Mouse (Mus musculus): ENCODE measurements around the gene Baiap3. TPM values are rescaled to one million over a fixed set of nuclear protein-coding genes. Genes with fewer than 3 reads are reported as not detected.

Gene Baiap3
- total and polyA plus RNA-seq, 2 experiments from 2014 or later: 48.4 to 94.2 TPM

GRCm38 (mm10) chr17:25285033-25285432 lies 28.9 kb upstream of the Baiap3 start:
- no peak overlapping the region for H3K4me2 ChIP-seq (ENCODE audit: low read depth, low read length, poor library complexity, severe bottlenecking)
- no peak overlapping the region for H3K9ac ChIP-seq (replicated peaks; ENCODE audit: low read length, poor library complexity, severe bottlenecking)
- H3K27me3 ChIP-seq (ENCODE audit: insufficient read depth, low read length): no peaks in the 10 kb centered on the region
- peak; percentile 76 for DNase-seq (ENCODE audit: low spot score)
- H3K4me1 ChIP-seq (ENCODE audit: insufficient read depth, low read length): no peaks in the 10 kb centered on the region
- 22% methylated on average over 3 of the region's 3 CpGs for WGBS
- no peak for ATAC-seq (ENCODE audit: low FRiP score)
- no peaks in the 10 kb centered on the region for H3K9me3 ChIP-seq (ENCODE audit: low read length)
- H3K36me3 ChIP-seq (ENCODE audit: insufficient read depth, low read length): no peaks in the 10 kb centered on the region
- peak; percentile 84 for TF ChIP-seq CTCF (IDR thresholded peaks at IDR 0.05)
- H3K4me3 ChIP-seq (ENCODE audit: low read depth, low read length): no peak overlapping the region
- H3K27ac ChIP-seq (ENCODE audit: low read depth, low read length): no peak overlapping the region

- Histone ChIP-seq H3K4me2 (ENCODE audit: low read depth, low read length, poor library complexity, severe bottlenecking) (no peak overlapping the region), H3K9me3 (ENCODE audit: low read length) (no peaks in the 10 kb centered on the region), H3K4me3 (ENCODE audit: low read depth, low read length) (no peak overlapping the region), H3K27ac (ENCODE audit: low read depth, low read length) (no peak overlapping the region), H3K27me3 (ENCODE audit: insufficient read depth, low read length) (no peaks in the 10 kb centered on the region), H3K36me3 (ENCODE audit: insufficient read depth, low read length) (no peaks in the 10 kb centered on the region), H3K4me1 (ENCODE audit: insufficient read depth, low read length) (no peaks in the 10 kb centered on the region), H3K9ac (replicated peaks; ENCODE audit: low read length, poor library complexity, severe bottlenecking) (no peak overlapping the region)
- ATAC-seq (ENCODE audit: low FRiP score) (no peak), DNase-seq (ENCODE audit: low spot score) (no peak)
- no peak for TF ChIP-seq CTCF (IDR thresholded peaks at IDR 0.05)
- 44% methylated on average over 11 of the region's 11 CpGs for WGBS
These were observed 26.0 kb upstream of the Baiap3 start for GRCm38 (mm10) chr17:25282133-25282532.

GRCm38 (mm10) chr17:25275833-25276232 lies 19.7 kb upstream of the Baiap3 start:
- TF ChIP-seq CTCF (IDR thresholded peaks at IDR 0.05): no peak
- WGBS: 98% methylated on average over 3 of the region's 3 CpGs
- Histone ChIP-seq H3K4me1 (ENCODE audit: insufficient read depth, low read length) (peaks cover 12% of the 10 kb centered on the region), H3K36me3 (ENCODE audit: insufficient read depth, low read length) (no peaks in the 10 kb centered on the region), H3K9me3 (ENCODE audit: low read length) (no peaks in the 10 kb centered on the region), H3K4me3 (ENCODE audit: low read depth, low read length) (no peak overlapping the region), H3K27me3 (ENCODE audit: insufficient read depth, low read length) (no peaks in the 10 kb centered on the region), H3K4me2 (ENCODE audit: low read depth, low read length, poor library complexity, severe bottlenecking) (no peak overlapping the region), H3K9ac (replicated peaks; ENCODE audit: low read length, poor library complexity, severe bottlenecking) (no peak overlapping the region), H3K27ac (ENCODE audit: low read depth, low read length) (no peak overlapping the region)
- ATAC-seq (ENCODE audit: low FRiP score): no peak
- no peak for DNase-seq (ENCODE audit: low spot score)

- DNase-seq (ENCODE audit: low spot score) (no peak), ATAC-seq (ENCODE audit: low FRiP score) (no peak)
- Histone ChIP-seq H3K9me3 (ENCODE audit: low read length) (no peaks in the 10 kb centered on the region), H3K4me2 (ENCODE audit: low read depth, low read length, poor library complexity, severe bottlenecking) (peak within 1 kb of the TSS; percentile 97), H3K4me3 (ENCODE audit: low read depth, low read length) (peak within 1 kb of the TSS; percentile 97), H3K27ac (ENCODE audit: low read depth, low read length) (peak within 1 kb of the TSS; percentile 99), H3K27me3 (ENCODE audit: insufficient read depth, low read length) (no peaks in the 10 kb centered on the region), H3K36me3 (ENCODE audit: insufficient read depth, low read length) (no peaks in the 10 kb centered on the region), H3K9ac (replicated peaks; ENCODE audit: low read length, poor library complexity, severe bottlenecking) (peak within 1 kb of the TSS; percentile 98), H3K4me1 (ENCODE audit: insufficient read depth, low read length) (peaks cover 18% of the 10 kb centered on the region)
- no peak for TF ChIP-seq CTCF (IDR thresholded peaks at IDR 0.05)
- 75% methylated on average over 9 of the region's 9 CpGs for WGBS
These were observed 18.6 kb upstream of the Baiap3 start, which contains the start of gene Ube2i for GRCm38 (mm10) chr17:25274571-25275346. Ube2i (minus strand) TSS chr17:25274622.

- H3K27ac ChIP-seq (ENCODE audit: low read depth, low read length): peak overlapping the region; percentile 99
- DNase-seq (ENCODE audit: low spot score) (peak; percentile 96), ATAC-seq (ENCODE audit: low FRiP score) (peak; percentile 87)
- H3K9me3 ChIP-seq (ENCODE audit: low read length): no peaks in the 10 kb centered on the region
- H3K36me3 ChIP-seq (ENCODE audit: insufficient read depth, low read length): peaks cover under 1% of the 10 kb centered on the region; the same call in 1 of the 2 replicates
- peak overlapping the region; percentile 98 for H3K9ac ChIP-seq (replicated peaks; ENCODE audit: low read length, poor library complexity, severe bottlenecking)
- H3K27me3 ChIP-seq (ENCODE audit: insufficient read depth, low read length): no peaks in the 10 kb centered on the region
- peak overlapping the region; percentile 97 for H3K4me2 ChIP-seq (ENCODE audit: low read depth, low read length, poor library complexity, severe bottlenecking)
- H3K4me1 ChIP-seq (ENCODE audit: insufficient read depth, low read length): peaks cover 18% of the 10 kb centered on the region
- peak; percentile 84 for TF ChIP-seq CTCF (IDR thresholded peaks at IDR 0.05)
- H3K4me3 ChIP-seq (ENCODE audit: low read depth, low read length): peak overlapping the region; percentile 97
- under 1% methylated on average over 35 of the region's 45 CpGs for WGBS
These were observed 17.7 kb upstream of the Baiap3 start for GRCm38 (mm10) chr17:25273706-25274501.

Measured in midbrain, postnatal 0 days (tissue).